Mouse (Mus musculus): Measurements from ENCODE around the gene Bcl2a1c. TPM values are rescaled to one million over a fixed set of nuclear protein-coding genes. Genes with fewer than 3 reads are reported as not detected.
A peak's percentile ranks its signal among the peaks of the same experiment; 100 is the strongest.
"Not testable (repeated sequence)": the region's sequence is repeated elsewhere in the genome, so short reads cannot be mapped to it uniquely, and the experiment has no call there.

Bcl2a1c gene
- polyA plus RNA-seq, 1 experiment from 2014 or later, result not detected

- H3K4me3 ChIP-seq (ENCODE audit: low read depth, low read length), result peak overlapping the region; percentile 45
- H3K9me3 ChIP-seq (ENCODE audit: control insufficient read depth), result no peaks in the 10 kb centered on the region
- TF ChIP-seq CTCF (IDR thresholded peaks at IDR 0.05; ENCODE audit: low read depth), result no peak
- peak overlapping the region; percentile 82 for H3K4me2 ChIP-seq (replicated peaks; ENCODE audit: low read depth)
- ATAC-seq, result peak; percentile 85
- peak overlapping the region; percentile 42 for H3K9ac ChIP-seq (ENCODE audit: low read depth, low read length)
- H3K27me3 ChIP-seq (replicated peaks; ENCODE audit: control insufficient read depth, insufficient read depth, low read length), result no peaks in the 10 kb centered on the region
- WGBS, result under 1% methylated on average over 45 of the region's 48 CpGs
- no peak overlapping the region; the same call in 1 of the 2 replicates for H3K27ac ChIP-seq (ENCODE audit: low read depth, low read length)
- no peaks in the 10 kb centered on the region for H3K36me3 ChIP-seq (ENCODE audit: control insufficient read depth, insufficient read depth)
- no peaks in the 10 kb centered on the region; the same call in 1 of the 2 replicates for H3K4me1 ChIP-seq (replicated peaks; ENCODE audit: control insufficient read depth, insufficient read depth, low read length)
Observed at GRCm38 (mm10) chr9:114367783-114368470, 38.0 kb downstream of the Bcl2a1c start.

GRCm38 (mm10) chr9:114368471-114368858 is 38.5 kb downstream of the Bcl2a1c start:
- H3K27me3 ChIP-seq (replicated peaks; ENCODE audit: control insufficient read depth, insufficient read depth, low read length), result no peaks in the 10 kb centered on the region
- no peak for TF ChIP-seq CTCF (IDR thresholded peaks at IDR 0.05; ENCODE audit: low read depth)
- WGBS, result 12% methylated on average over 12 of the region's 12 CpGs
- no peaks in the 10 kb centered on the region for H3K9me3 ChIP-seq (ENCODE audit: control insufficient read depth)
- H3K4me1 ChIP-seq (replicated peaks; ENCODE audit: control insufficient read depth, insufficient read depth, low read length), result no peaks in the 10 kb centered on the region; the same call in 1 of the 2 replicates
- peak overlapping the region; percentile 42 for H3K9ac ChIP-seq (ENCODE audit: low read depth, low read length)
- peak overlapping the region; percentile 45 for H3K4me3 ChIP-seq (ENCODE audit: low read depth, low read length)
- ATAC-seq, result no peak; the same call in 1 of the 2 replicates
- H3K4me2 ChIP-seq (replicated peaks; ENCODE audit: low read depth), result peak overlapping the region; percentile 82
- no peak overlapping the region; the same call in 1 of the 2 replicates for H3K27ac ChIP-seq (ENCODE audit: low read depth, low read length)
- H3K36me3 ChIP-seq (ENCODE audit: control insufficient read depth, insufficient read depth), result no peaks in the 10 kb centered on the region

GRCm38 (mm10) chr9:114369389-114369788 is 39.5 kb downstream of the Bcl2a1c start:
- H3K27me3 ChIP-seq (replicated peaks; ENCODE audit: control insufficient read depth, insufficient read depth, low read length); H3K4me2 ChIP-seq (replicated peaks; ENCODE audit: low read depth); H3K4me3 ChIP-seq (ENCODE audit: low read depth, low read length); H3K36me3 ChIP-seq (ENCODE audit: control insufficient read depth, insufficient read depth); ATAC-seq; H3K27ac ChIP-seq (ENCODE audit: low read depth, low read length); H3K9me3 ChIP-seq (ENCODE audit: control insufficient read depth); H3K4me1 ChIP-seq (replicated peaks; ENCODE audit: control insufficient read depth, insufficient read depth, low read length); H3K9ac ChIP-seq (ENCODE audit: low read depth, low read length): not testable (repeated sequence)
- WGBS, result 52% methylated on average over 5 of the region's 5 CpGs
- peak; percentile 63 for TF ChIP-seq CTCF (IDR thresholded peaks at IDR 0.05; ENCODE audit: low read depth)

GRCm38 (mm10) chr9:114371717-114372116 is 41.8 kb downstream of the Bcl2a1c start:
- TF ChIP-seq CTCF (IDR thresholded peaks at IDR 0.05; ENCODE audit: low read depth), result peak; percentile 59
- not testable (repeated sequence) for H3K9ac ChIP-seq (ENCODE audit: low read depth, low read length); H3K9me3 ChIP-seq (ENCODE audit: control insufficient read depth); H3K36me3 ChIP-seq (ENCODE audit: control insufficient read depth, insufficient read depth); H3K4me2 ChIP-seq (replicated peaks; ENCODE audit: low read depth); H3K27me3 ChIP-seq (replicated peaks; ENCODE audit: control insufficient read depth, insufficient read depth, low read length); H3K27ac ChIP-seq (ENCODE audit: low read depth, low read length); ATAC-seq; H3K4me3 ChIP-seq (ENCODE audit: low read depth, low read length); H3K4me1 ChIP-seq (replicated peaks; ENCODE audit: control insufficient read depth, insufficient read depth, low read length)
- WGBS, result 33% methylated on average over 5 of the region's 5 CpGs

GRCm38 (mm10) chr9:114375276-114375962 is 45.5 kb downstream of the Bcl2a1c start:
- no peak for TF ChIP-seq CTCF (IDR thresholded peaks at IDR 0.05; ENCODE audit: low read depth)
- no peak for ATAC-seq
- Histone ChIP-seq H3K9ac (ENCODE audit: low read depth, low read length) (no peak overlapping the region), H3K4me3 (ENCODE audit: low read depth, low read length) (no peak overlapping the region), H3K9me3 (ENCODE audit: control insufficient read depth) (no peaks in the 10 kb centered on the region), H3K36me3 (ENCODE audit: control insufficient read depth, insufficient read depth) (peaks cover 16% of the 10 kb centered on the region), H3K4me2 (replicated peaks; ENCODE audit: low read depth) (no peak overlapping the region), H3K4me1 (replicated peaks; ENCODE audit: control insufficient read depth, insufficient read depth, low read length) (no peaks in the 10 kb centered on the region), H3K27ac (ENCODE audit: low read depth, low read length) (no peak overlapping the region), H3K27me3 (replicated peaks; ENCODE audit: control insufficient read depth, insufficient read depth, low read length) (no peaks in the 10 kb centered on the region)
- 89% methylated on average over 10 of the region's 10 CpGs for WGBS

- H3K27ac ChIP-seq (ENCODE audit: low read depth, low read length), result no peak overlapping the region
- no peak for ATAC-seq
- H3K4me3 ChIP-seq (ENCODE audit: low read depth, low read length), result no peak overlapping the region
- TF ChIP-seq CTCF (IDR thresholded peaks at IDR 0.05; ENCODE audit: low read depth), result no peak
- no peaks in the 10 kb centered on the region for H3K9me3 ChIP-seq (ENCODE audit: control insufficient read depth)
- no peak overlapping the region for H3K9ac ChIP-seq (ENCODE audit: low read depth, low read length)
- no peaks in the 10 kb centered on the region for H3K27me3 ChIP-seq (replicated peaks; ENCODE audit: control insufficient read depth, insufficient read depth, low read length)
- H3K36me3 ChIP-seq (ENCODE audit: control insufficient read depth, insufficient read depth), result peaks cover 16% of the 10 kb centered on the region
- WGBS, result 86% methylated on average over 10 of the region's 10 CpGs
- H3K4me1 ChIP-seq (replicated peaks; ENCODE audit: control insufficient read depth, insufficient read depth, low read length), result no peaks in the 10 kb centered on the region
- H3K4me2 ChIP-seq (replicated peaks; ENCODE audit: low read depth), result no peak overlapping the region
Observed at GRCm38 (mm10) chr9:114377168-114377567, 47.2 kb downstream of the Bcl2a1c start.

All from intestine, postnatal 0 days (tissue).